In the genomic region with DNA sequence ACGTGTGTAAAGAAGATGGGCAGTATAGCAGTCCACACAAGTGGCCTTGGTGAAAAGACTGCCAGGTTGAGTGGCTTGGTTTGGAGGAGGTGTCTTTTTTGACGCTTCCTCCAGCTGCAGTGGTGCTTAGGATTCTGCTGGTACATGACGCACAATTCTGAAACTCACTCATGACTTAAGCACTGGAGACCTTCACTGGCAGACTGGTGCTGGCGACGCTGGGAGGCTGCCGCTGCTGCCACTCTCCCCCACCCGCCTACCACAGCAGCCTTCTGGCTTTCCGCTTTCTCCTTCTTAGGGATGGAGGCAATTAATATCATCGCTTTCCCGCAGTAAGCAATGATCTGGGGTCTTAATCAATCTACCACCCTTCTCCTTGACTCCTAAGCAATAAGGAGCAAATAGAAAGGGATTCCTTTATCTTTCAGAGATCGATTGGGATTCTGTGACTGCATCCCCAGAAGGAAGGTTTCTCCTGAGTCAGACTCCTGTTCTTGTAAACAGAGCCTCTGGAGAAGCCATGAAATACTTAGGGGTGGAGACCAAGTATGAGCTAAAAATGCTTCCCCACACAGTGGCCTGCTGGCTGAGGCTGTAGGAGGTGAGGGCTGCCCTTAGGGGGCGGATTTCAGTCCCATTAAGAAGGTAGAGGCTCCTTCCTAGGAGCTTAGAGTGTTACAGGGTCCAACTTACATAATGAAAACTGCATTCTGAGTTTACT, we compare ENCODE assay signal across 11 mouse cellular contexts. TPM values are rescaled to one million over a fixed set of nuclear protein-coding genes. Genes with fewer than 3 reads are reported as not detected.
DNase-seq lines count a peak whose midpoint lies in the region; ATAC-seq and TF ChIP-seq lines count a peak whose summit lies in the region.
"Had no signal": no experiment of that assay in that cellular context is flagged by ENCODE, and none has a peak within 500 bp of the region (broad histone marks: within the 10 kb centered on the region; RNA-seq: fewer than 3 reads in every experiment).

No protein-coding gene starts in this region.

- H3K4me2 ChIP-seq in kidney, embryonic 16.5 days (replicated peaks; ENCODE audit: low read depth, low read length): no peak overlapping the region
- H3K4me2 ChIP-seq in intestine, postnatal 0 days (replicated peaks; ENCODE audit: low read depth): no peak overlapping the region
- H3K4me2 ChIP-seq: midbrain, embryonic 11.5 days had no signal

- H3K36me3 ChIP-seq in kidney, embryonic 16.5 days (ENCODE audit: insufficient read depth, low read length): no peaks in the 10 kb centered on the region
- peaks cover 7% of the 10 kb centered on the region; the same call in 1 of the 2 replicates for H3K36me3 ChIP-seq in intestine, postnatal 0 days (ENCODE audit: control insufficient read depth, insufficient read depth)

- H3K4me1 ChIP-seq in kidney, embryonic 16.5 days (ENCODE audit: insufficient read depth, low read length): peaks cover 27% of the 10 kb centered on the region
- 0 out of 2 replicates have a peak, but pooled peaks cover 3% of the 10 kb centered on the region for H3K4me1 ChIP-seq in intestine, postnatal 0 days (replicated peaks; ENCODE audit: control insufficient read depth, insufficient read depth, low read length)

- peak; percentile 44 for TF ChIP-seq CTCF in intestine, postnatal 0 days (IDR thresholded peaks at IDR 0.05; ENCODE audit: low read depth)

- 61% methylated on average over 12 of the region's 12 CpGs for WGBS in kidney, embryonic 16.5 days
- WGBS in intestine, postnatal 0 days: 64% methylated on average over 12 of the region's 12 CpGs

- H3K27me3 ChIP-seq in kidney, embryonic 16.5 days (ENCODE audit: insufficient read depth, low read length): no peaks in the 10 kb centered on the region
- H3K27me3 ChIP-seq in intestine, postnatal 0 days (replicated peaks; ENCODE audit: control insufficient read depth, insufficient read depth, low read length): no peaks in the 10 kb centered on the region

- no peak overlapping the region for H3K4me3 ChIP-seq in kidney, embryonic 16.5 days (ENCODE audit: low read length)
- no peak overlapping the region for H3K4me3 ChIP-seq in intestine, postnatal 0 days (ENCODE audit: low read depth, low read length)

- no peaks in the 10 kb centered on the region for H3K9me3 ChIP-seq in kidney, embryonic 16.5 days (ENCODE audit: low read length)
- no peaks in the 10 kb centered on the region for H3K9me3 ChIP-seq in intestine, postnatal 0 days (ENCODE audit: control insufficient read depth)

- ATAC-seq in kidney, embryonic 16.5 days (ENCODE audit: low FRiP score, low TSS enrichment): 0 out of 2 replicates have a peak, but pooled peaks have one; percentile 32
- ATAC-seq in intestine, postnatal 0 days: no peak

- H3K27ac ChIP-seq in kidney, embryonic 16.5 days (ENCODE audit: low read length): no peak overlapping the region
- no peak overlapping the region for H3K27ac ChIP-seq in intestine, postnatal 0 days (ENCODE audit: low read depth, low read length)

- no peak overlapping the region for H3K9ac ChIP-seq in kidney, embryonic 16.5 days (replicated peaks; ENCODE audit: low read length)
- H3K9ac ChIP-seq in intestine, postnatal 0 days (ENCODE audit: low read depth, low read length): no peak overlapping the region

- DNase-seq in kidney, postnatal 36 days: no peak
- DNase-seq in right cerebral cortex, postnatal 25 days: peak; percentile 23
- no peak for DNase-seq in right cerebral cortex, postnatal 10 days (ENCODE audit: low spot score in 2 of 2)
- DNase-seq in spleen, postnatal 10 days (ENCODE audit: low spot score in 2 of 2): no peak
- no peak for DNase-seq in cerebellum, adult 9-10 months
- no peak for DNase-seq in gastrocnemius, adult 18-20 months (ENCODE audit: low spot score)
- DNase-seq: thymus, postnatal 36 days had no signal

RNA-seq across cellular contexts. Expression of gene Lax1, which starts 22.5 kb away (rescaled TPM):
- polyA plus RNA-seq in kidney, embryonic 16.5 days (2015; fragmentation: Nextera tagmentation; extraction: Ambion mirVana): 0.50 and 0.60 TPM in 2 replicates
- 0.38 and 0.47 TPM in 2 replicates for polyA plus RNA-seq in intestine, postnatal 0 days (2015; fragmentation: Nextera tagmentation; extraction: Ambion mirVana)
- not detected for total RNA-seq in gastrocnemius, adult 18-20 months (2021)

RNA-seq across cellular contexts. Expression of gene Gm38394, which starts 51.3 kb away (rescaled TPM):
- polyA plus RNA-seq in kidney, embryonic 16.5 days (2015; fragmentation: Nextera tagmentation; extraction: Ambion mirVana): 4.1 and 4.9 TPM in 2 replicates
- polyA plus RNA-seq in intestine, postnatal 0 days (2015; fragmentation: Nextera tagmentation; extraction: Ambion mirVana): 1.9 and 2.5 TPM in 2 replicates
- 10 to 100 TPM; 25.6 to 26.2 TPM for total RNA-seq in gastrocnemius, adult 18-20 months (2021)

RNA-seq across cellular contexts. Expression of gene Zbed6, which starts 51.8 kb away (rescaled TPM):
- polyA plus RNA-seq in kidney, embryonic 16.5 days (2015; fragmentation: Nextera tagmentation; extraction: Ambion mirVana): not detected in 2 replicates
- 0.90 and 0.93 TPM in 2 replicates for polyA plus RNA-seq in intestine, postnatal 0 days (2015; fragmentation: Nextera tagmentation; extraction: Ambion mirVana)
- total RNA-seq in gastrocnemius, adult 18-20 months (2021): 1 to 10 TPM; 4.8 to 6.1 TPM
- polyA plus RNA-seq: heart, embryonic 16.5 days; midbrain, embryonic 11.5 days had no signal
